Mouse (Mus musculus) myocyte (in vitro differentiated cells): ENCODE data around the gene Tesc. TPM values are rescaled to one million over a fixed set of nuclear protein-coding genes. Genes with fewer than 3 reads are reported as not detected.

ENCODE experiments used
- H3K27me3 ChIP-seq: one replicate; pipeline ENCODE4 v1.6.1; 2011; ENCODE audit not compliant: control insufficient read depth, insufficient read depth, insufficient read length
- H3K36me3 ChIP-seq: one replicate; pipeline ENCODE4 v1.6.1; 2011; ENCODE audit not compliant: control insufficient read depth, insufficient read depth
- H3K4me2 ChIP-seq: one replicate; pipeline ENCODE4 v1.6.1; 2011; ENCODE audit warnings: low read depth, control low read depth
- H3K4me3 ChIP-seq: one replicate; pipeline ENCODE4 v1.5.1; 2011; ENCODE audit warnings: mild to moderate bottlenecking, control low read depth, moderate library complexity
- H3K79me2 ChIP-seq: one replicate; pipeline ENCODE4 v1.6.1; 2011; ENCODE audit not compliant: control insufficient read depth, insufficient read depth
- H3ac ChIP-seq: one replicate; pipeline ENCODE4 v1.6.1; 2011; ENCODE audit not compliant: control insufficient read depth, insufficient read length
- CEBPB ChIP-seq: IDR thresholded peaks from 2 replicates; pipeline ENCODE4 v1.6.1; 2011; ENCODE audit warnings: mild to moderate bottlenecking, moderate library complexity; ENCODE audit not compliant: poor library complexity, insufficient read depth, severe bottlenecking
- E2F4 ChIP-seq: IDR thresholded peaks from one replicate; pipeline ENCODE4 v1.6.1; 2011; ENCODE audit warnings: mild to moderate bottlenecking, control low read depth, moderate library complexity; ENCODE audit not compliant: insufficient read depth
- MAX ChIP-seq: IDR thresholded peaks from one replicate; pipeline ENCODE4 v1.6.1; 2011; ENCODE audit warnings: low read depth, mild to moderate bottlenecking, control low read depth
- MYOD1 ChIP-seq, 3 experiments: IDR thresholded peaks; one replicate each; pipeline ENCODE4 v1.6.1; 2011; ENCODE audit warnings: control low read depth in 2 of 3, low read depth in 2 of 3, mild to moderate bottlenecking in 2 of 3, moderate library complexity in 1 of 3; ENCODE audit not compliant: insufficient read length in 2 of 3, control insufficient read depth in 1 of 3
- MYOG ChIP-seq, 3 experiments: IDR thresholded peaks; one replicate each; pipeline ENCODE4 v1.6.1; 2011; ENCODE audit warnings: control low read depth in 2 of 3, low read depth in 2 of 3, mild to moderate bottlenecking in 2 of 3; ENCODE audit not compliant: insufficient read length in 2 of 3, control insufficient read depth in 1 of 3, insufficient read depth in 1 of 3
- POLR2A ChIP-seq: IDR thresholded peaks from one replicate; pipeline ENCODE4 v1.6.1; 2011; ENCODE audit warnings: low read depth, mild to moderate bottlenecking, control low read depth, moderate library complexity; ENCODE audit not compliant: insufficient read length
- POLR2AphosphoS2 ChIP-seq: IDR thresholded peaks from one replicate; pipeline ENCODE4 v1.6.1; 2011; ENCODE audit warnings: low read depth, control low read depth; ENCODE audit not compliant: insufficient read length
- REST ChIP-seq: IDR thresholded peaks from one replicate; pipeline ENCODE4 v1.6.1; 2011; ENCODE audit warnings: mild to moderate bottlenecking, control low read depth, moderate library complexity; ENCODE audit not compliant: insufficient read depth, insufficient read length
- SRF ChIP-seq: IDR thresholded peaks from one replicate; pipeline ENCODE4 v1.6.1; 2011; ENCODE audit warnings: low read depth; ENCODE audit not compliant: control insufficient read depth, insufficient read length
- TCF12 ChIP-seq: IDR thresholded peaks from one replicate; pipeline ENCODE4 v1.6.1; 2011; ENCODE audit warnings: mild to moderate bottlenecking, control low read depth; ENCODE audit not compliant: poor library complexity, insufficient read depth, severe bottlenecking
- TCF3 ChIP-seq: IDR thresholded peaks from one replicate; pipeline ENCODE4 v1.6.1; 2011; ENCODE audit warnings: low read depth, control low read depth; ENCODE audit not compliant: insufficient read length
- USF1 ChIP-seq: IDR thresholded peaks from one replicate; pipeline ENCODE4 v1.6.1; 2011; ENCODE audit warnings: low read depth, mild to moderate bottlenecking, control low read depth, moderate library complexity
- polyA plus RNA-seq: library from polyadenylated mRNA; unstranded; fragments of >200 nt; fragmentation: generic; extraction: Trizol; gene quantifications from one replicate; pipeline ENCODE4 v1.2.1, GENCODE M21; 2012; ENCODE audit warnings: missing spikeins

Gene Tesc
- polyA plus RNA-seq, 1 experiment: 3.1 TPM

DNA sequence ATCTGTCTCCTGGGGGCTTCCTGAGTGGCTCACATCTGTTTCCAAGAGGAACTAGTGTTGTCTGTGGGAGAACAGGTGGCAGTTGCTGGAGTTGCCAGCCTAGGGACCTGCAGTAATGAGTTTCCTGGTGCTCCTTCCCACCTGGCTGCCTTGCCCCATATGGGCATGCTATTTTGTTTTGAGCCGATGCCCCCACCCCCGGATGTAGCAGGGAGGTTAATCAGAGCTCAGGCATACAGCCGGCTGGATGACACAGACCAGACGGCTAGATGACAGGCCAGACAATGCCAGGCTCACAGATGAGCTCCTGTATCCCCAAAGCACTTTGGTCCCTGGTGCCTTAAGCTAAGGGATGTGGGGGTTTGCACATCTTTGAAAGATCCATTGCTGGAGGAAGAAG, 5.8 kb downstream of the Tesc start:
- peaks cover 9% of the 10 kb centered on the region for H3K27me3 ChIP-seq
- TF ChIP-seq REST (no peak), SRF (no peak), MYOG (IDR thresholded peaks at IDR 0.05; ENCODE audit: control insufficient read depth in 1 of 3, insufficient read depth in 1 of 3, insufficient read length in 2 of 3, low read depth in 2 of 3) (no peak), POLR2A (no peak), POLR2AphosphoS2 (no peak), TCF12 (no peak), CEBPB (no peak), USF1 (no peak), TCF3 (no peak), MAX (no peak), E2F4 (no peak), MYOD1 (IDR thresholded peaks at IDR 0.05; ENCODE audit: control insufficient read depth in 1 of 3, insufficient read length in 2 of 3, low read depth in 2 of 3) (no peak)
- no peaks in the 10 kb centered on the region for H3K79me2 ChIP-seq
- no peak overlapping the region for H3K4me2 ChIP-seq
- no peak overlapping the region for H3K4me3 ChIP-seq
- H3ac ChIP-seq: no peak overlapping the region
- no peaks in the 10 kb centered on the region for H3K36me3 ChIP-seq

DNA sequence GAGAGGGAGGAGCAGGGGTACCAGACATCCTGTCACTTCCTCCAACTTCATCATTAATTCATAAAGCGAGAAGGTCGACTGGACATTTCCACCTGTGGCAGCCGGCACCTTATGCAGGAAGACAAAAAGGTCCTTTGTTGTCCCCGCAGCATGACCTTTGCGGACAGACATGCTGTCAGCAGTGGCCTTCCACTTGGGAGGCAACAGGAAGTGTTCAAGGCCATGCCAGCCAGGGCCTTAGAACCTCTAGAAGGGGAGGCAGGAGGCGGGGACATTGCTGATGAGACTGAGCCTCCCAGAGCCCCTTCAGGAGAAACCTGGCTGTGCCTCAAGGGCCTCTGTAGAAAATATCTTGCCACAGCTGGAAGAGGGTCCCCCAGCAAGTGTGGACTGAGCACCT, 6.2 kb downstream of the Tesc start:
- Histone ChIP-seq H3K79me2 (no peaks in the 10 kb centered on the region), H3K4me3 (no peak overlapping the region), H3K27me3 (peaks cover 5% of the 10 kb centered on the region), H3K4me2 (no peak overlapping the region), H3K36me3 (no peaks in the 10 kb centered on the region), H3ac (no peak overlapping the region)
- TF ChIP-seq REST (no peak), POLR2A (no peak), SRF (no peak), TCF3 (no peak), USF1 (no peak), TCF12 (no peak), MYOD1 (IDR thresholded peaks at IDR 0.05; ENCODE audit: control insufficient read depth in 1 of 3, insufficient read length in 2 of 3, low read depth in 2 of 3) (no peak), CEBPB (no peak), MYOG (IDR thresholded peaks at IDR 0.05; ENCODE audit: control insufficient read depth in 1 of 3, insufficient read depth in 1 of 3, insufficient read length in 2 of 3, low read depth in 2 of 3) (no peak), E2F4 (no peak), MAX (no peak), POLR2AphosphoS2 (no peak)

- Histone ChIP-seq H3K4me2 (no peak overlapping the region), H3K79me2 (no peaks in the 10 kb centered on the region), H3K36me3 (no peaks in the 10 kb centered on the region), H3K27me3 (no peaks in the 10 kb centered on the region), H3ac (no peak overlapping the region), H3K4me3 (no peak overlapping the region)
- TF ChIP-seq MYOG (IDR thresholded peaks at IDR 0.05; ENCODE audit: control insufficient read depth in 1 of 3, insufficient read depth in 1 of 3, insufficient read length in 2 of 3, low read depth in 2 of 3): no peak
- TF ChIP-seq SRF: no peak
- TF ChIP-seq CEBPB: no peak
- no peak for TF ChIP-seq USF1
- no peak for TF ChIP-seq TCF12
- TF ChIP-seq MYOD1 (IDR thresholded peaks at IDR 0.05; ENCODE audit: control insufficient read depth in 1 of 3, insufficient read length in 2 of 3, low read depth in 2 of 3): no peak
These were observed 7.1 kb downstream of the Tesc start for GRCm38 (mm10) chr5:118034632-118035031.

DNA sequence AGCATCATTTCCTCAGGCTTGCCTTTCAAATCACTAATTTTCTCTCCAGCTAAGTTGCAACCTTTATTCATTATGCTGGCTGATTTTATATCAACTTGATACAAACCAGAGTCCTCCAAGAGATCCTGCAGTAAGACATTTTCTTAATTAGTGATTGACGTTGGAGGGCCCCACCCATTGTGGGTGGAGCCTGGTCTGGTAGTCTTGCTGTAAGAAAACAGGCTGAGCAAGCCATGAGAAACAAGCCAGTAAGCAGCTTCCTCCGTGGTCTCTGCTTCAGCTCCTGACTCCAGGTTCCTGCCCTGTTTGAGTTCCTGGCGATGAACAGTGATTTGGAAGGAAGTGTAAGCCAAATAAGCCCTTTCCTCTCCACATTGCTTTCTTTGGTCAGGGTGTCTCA, 8.2 kb downstream of the Tesc start:
- Histone ChIP-seq H3ac (no peak overlapping the region), H3K27me3 (no peaks in the 10 kb centered on the region), H3K36me3 (no peaks in the 10 kb centered on the region), H3K4me2 (no peak overlapping the region), H3K4me3 (no peak overlapping the region), H3K79me2 (no peaks in the 10 kb centered on the region)
- TF ChIP-seq E2F4 (no peak), MYOD1 (IDR thresholded peaks at IDR 0.05; ENCODE audit: control insufficient read depth in 1 of 3, insufficient read length in 2 of 3, low read depth in 2 of 3) (no peak), TCF3 (no peak), REST (no peak), CEBPB (no peak), TCF12 (no peak)

GRCm38 (mm10) chr5:118036888-118037797, 9.6 kb downstream of the Tesc start:
- no peak overlapping the region for H3ac ChIP-seq
- TF ChIP-seq SRF: no peak
- no peak for TF ChIP-seq REST
- no peak for TF ChIP-seq POLR2AphosphoS2
- TF ChIP-seq MAX: no peak
- no peak for TF ChIP-seq E2F4
- no peaks in the 10 kb centered on the region for H3K36me3 ChIP-seq
- no peaks in the 10 kb centered on the region for H3K79me2 ChIP-seq
- H3K4me3 ChIP-seq: no peak overlapping the region
- no peaks in the 10 kb centered on the region for H3K27me3 ChIP-seq
- H3K4me2 ChIP-seq: peak overlapping the region; percentile 35
